Mouse (Mus musculus) thymus, adult 2 months (tissue): ENCODE results near the gene Atg101. TPM values are rescaled to one million over a fixed set of nuclear protein-coding genes. Genes with fewer than 3 reads are reported as not detected.

ENCODE experiments used
- DNase-seq: peaks from one replicate; pipeline ENCODE4 v3.0.0; 2021
- H3K27ac ChIP-seq: fragments of 200-500 bp; 2 replicates; pipeline ENCODE4 v1.5.1; 2012; ENCODE audit warnings: low read length, control low read depth; ENCODE audit not compliant: control insufficient read depth, insufficient read depth
- H3K27me3 ChIP-seq: fragments of 200-500 bp; 2 replicates; pipeline ENCODE4 v1.6.1; 2012; ENCODE audit warnings: mild to moderate bottlenecking, low read length, moderate library complexity, mixed read lengths; ENCODE audit not compliant: control insufficient read depth, insufficient read depth
- H3K36me3 ChIP-seq: fragments of 200-500 bp; 2 replicates; pipeline ENCODE4 v1.6.1; 2012; ENCODE audit warnings: mild to moderate bottlenecking, low read length, moderate library complexity; ENCODE audit not compliant: control insufficient read depth, insufficient read depth
- H3K4me1 ChIP-seq: fragments of 200-500 bp; replicated peaks from 2 replicates; pipeline ENCODE4 v1.6.1; 2012; ENCODE audit warnings: low read length; ENCODE audit not compliant: control insufficient read depth, insufficient read depth
- H3K4me3 ChIP-seq: fragments of 200-500 bp; 2 replicates; pipeline ENCODE4 v1.5.1; 2012; ENCODE audit warnings: mild to moderate bottlenecking, low read length, control low read depth, moderate library complexity; ENCODE audit not compliant: control insufficient read depth, insufficient read depth
- CTCF ChIP-seq: fragments of 200-500 bp; IDR thresholded peaks from 2 replicates; pipeline ENCODE4 v1.5.1; 2012; ENCODE audit warnings: mild to moderate bottlenecking, control low read depth, low read length, moderate library complexity, borderline replicate concordance; ENCODE audit not compliant: control insufficient read depth, poor library complexity, insufficient read depth; ENCODE audit errors: extremely low read depth
- POLR2A ChIP-seq: fragments of 200-500 bp; IDR thresholded peaks from 2 replicates; pipeline ENCODE4 v1.6.1; 2012; ENCODE audit warnings: mild to moderate bottlenecking, low read length, control low read depth, moderate library complexity; ENCODE audit not compliant: control insufficient read depth, poor library complexity, insufficient read depth; ENCODE audit errors: extremely low read depth
- WGBS: fragments of 180-500 bp; shearing (Covaris S2); methylation state at CpG from one replicate; pipeline ENCODE4 v1.1.7; 2018; 5-methylcytosine and 5-hydroxymethylcytosine counted together
- polyA plus RNA-seq: library from polyadenylated mRNA; depleted of rRNA; stranded (reverse); fragments of >200 nt; gene quantifications from 2 replicates; pipeline ENCODE4 v1.2.3, GENCODE M21; 2012

Atg101 gene
- polyA plus RNA-seq, 1 experiment, result 75.2 TPM

DNA sequence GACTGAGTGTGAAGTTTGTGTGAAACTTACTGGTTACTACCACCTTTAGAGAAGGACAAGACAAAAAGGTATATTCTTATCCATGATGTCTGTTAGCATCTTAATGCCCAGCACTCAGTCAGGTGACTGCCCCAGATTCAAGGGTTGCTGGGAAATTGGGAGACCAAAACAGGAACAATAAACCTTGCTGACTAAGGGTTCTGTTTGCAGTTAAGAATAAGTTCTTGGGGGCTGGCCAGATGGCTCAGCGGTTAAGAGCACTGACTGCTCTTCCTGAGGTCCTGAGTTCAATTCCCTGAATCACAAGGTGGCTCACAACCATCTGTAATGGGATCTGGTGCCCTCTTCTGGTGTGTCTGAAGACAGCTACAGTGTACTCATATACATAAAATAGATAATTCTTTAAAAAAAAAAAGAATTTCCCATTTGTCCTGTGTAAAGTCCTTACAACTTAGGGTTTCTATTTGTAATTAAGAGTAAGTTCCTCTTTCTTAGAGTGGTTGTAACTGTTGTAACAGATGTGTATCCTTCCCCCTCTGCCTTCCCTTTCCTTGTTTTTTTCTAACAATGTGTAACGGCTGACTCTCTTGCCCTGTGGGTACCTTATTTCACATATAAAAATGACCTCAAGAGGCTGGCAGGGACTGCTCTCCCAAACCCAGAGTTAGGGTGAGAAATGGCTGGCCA lies 33.9 kb downstream of the Atg101 start:
- WGBS, result 51% methylated on average over 2 of the region's 2 CpGs
- H3K27me3 ChIP-seq, result no peaks in the 10 kb centered on the region
- no peak overlapping the region for H3K4me3 ChIP-seq
- no peak for TF ChIP-seq POLR2A
- no peak for TF ChIP-seq CTCF
- peaks cover 7% of the 10 kb centered on the region for H3K4me1 ChIP-seq
- H3K27ac ChIP-seq, result no peak overlapping the region
- no peak for DNase-seq
- no peaks in the 10 kb centered on the region for H3K36me3 ChIP-seq

DNA sequence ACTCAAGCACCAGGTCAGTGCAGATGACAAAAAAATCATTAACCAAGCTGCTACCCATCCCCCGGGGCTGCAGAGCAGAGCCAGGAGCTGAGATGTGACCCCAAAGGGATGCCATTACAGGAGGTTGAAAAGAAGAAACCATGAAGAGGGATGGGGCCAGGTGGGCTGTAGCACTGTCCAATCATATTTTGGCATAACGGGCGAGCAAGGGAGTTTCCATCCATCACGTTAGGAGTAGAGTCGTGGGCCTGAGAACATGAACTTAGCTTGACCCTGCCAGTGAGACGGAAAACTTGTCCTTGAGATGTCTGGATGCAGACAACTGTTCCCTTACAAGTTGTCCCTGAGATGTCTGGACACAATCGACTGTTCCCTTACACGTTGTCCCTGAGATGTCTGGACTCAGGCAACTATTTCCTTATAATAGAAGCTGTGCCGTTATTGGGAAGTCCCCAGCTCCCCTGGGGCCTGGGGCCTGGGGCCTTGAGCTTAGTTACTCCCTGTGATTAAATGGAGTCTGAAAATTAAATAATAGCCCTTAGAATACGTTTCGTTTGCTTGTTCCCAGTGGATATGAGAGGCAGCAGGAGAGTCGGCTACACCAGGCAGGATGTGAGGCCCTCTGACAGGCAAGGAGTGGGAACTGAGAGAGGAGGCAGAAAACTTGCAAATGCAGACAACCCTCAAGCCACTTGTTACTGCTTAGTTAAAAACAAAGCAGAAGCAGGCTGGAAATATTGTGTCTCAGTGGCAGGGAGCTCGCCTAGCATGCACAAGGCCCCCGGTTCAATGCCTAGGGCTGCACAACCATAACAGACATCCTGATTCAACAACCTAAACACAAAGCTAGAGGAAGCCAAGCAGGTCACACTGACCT lies 35.1 kb downstream of the Atg101 start:
- no peak for DNase-seq
- WGBS, result 50% methylated on average over 14 of the region's 14 CpGs
- TF ChIP-seq CTCF, result no peak
- TF ChIP-seq POLR2A, result no peak
- no peak overlapping the region for H3K4me3 ChIP-seq
- no peaks in the 10 kb centered on the region for H3K36me3 ChIP-seq
- H3K27ac ChIP-seq, result no peak overlapping the region
- H3K27me3 ChIP-seq, result no peaks in the 10 kb centered on the region
- H3K4me1 ChIP-seq, result peaks cover 7% of the 10 kb centered on the region

DNA sequence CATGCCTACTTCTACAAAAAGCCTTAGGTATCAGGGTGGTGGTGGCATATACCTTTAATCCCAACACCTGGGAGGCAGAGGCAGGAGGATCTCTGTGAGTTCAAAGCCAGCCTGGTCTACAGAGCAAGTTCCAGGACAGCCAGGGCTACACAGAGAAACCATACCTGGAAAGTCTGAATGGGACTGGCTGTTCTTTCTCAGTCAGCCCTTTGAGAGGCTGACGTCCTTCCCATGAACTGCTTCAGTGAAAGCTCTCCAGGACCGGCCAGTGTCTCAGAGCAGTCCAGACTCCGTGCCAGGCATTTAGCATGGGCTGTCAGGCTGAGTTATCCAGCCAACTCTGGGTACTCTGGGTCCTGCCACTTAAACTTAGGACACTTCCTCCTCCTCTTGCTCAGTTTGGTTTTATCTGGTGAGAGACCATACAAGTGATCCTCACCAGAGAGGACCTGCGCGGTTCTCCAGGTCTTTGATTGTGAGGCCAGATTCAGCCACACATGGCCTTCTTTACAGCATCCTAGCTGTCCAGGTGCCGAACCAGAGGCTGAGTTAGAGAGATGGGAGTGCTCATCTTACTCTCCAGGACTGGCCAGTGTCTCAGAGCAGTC lies 36.0 kb downstream of the Atg101 start:
- 45% methylated on average over 6 of the region's 6 CpGs for WGBS
- no peaks in the 10 kb centered on the region for H3K36me3 ChIP-seq
- H3K27ac ChIP-seq, result no peak overlapping the region
- DNase-seq, result no peak
- H3K27me3 ChIP-seq, result no peaks in the 10 kb centered on the region
- peaks cover 7% of the 10 kb centered on the region for H3K4me1 ChIP-seq
- H3K4me3 ChIP-seq, result no peak overlapping the region
- TF ChIP-seq CTCF (no peak), POLR2A (no peak)

DNA sequence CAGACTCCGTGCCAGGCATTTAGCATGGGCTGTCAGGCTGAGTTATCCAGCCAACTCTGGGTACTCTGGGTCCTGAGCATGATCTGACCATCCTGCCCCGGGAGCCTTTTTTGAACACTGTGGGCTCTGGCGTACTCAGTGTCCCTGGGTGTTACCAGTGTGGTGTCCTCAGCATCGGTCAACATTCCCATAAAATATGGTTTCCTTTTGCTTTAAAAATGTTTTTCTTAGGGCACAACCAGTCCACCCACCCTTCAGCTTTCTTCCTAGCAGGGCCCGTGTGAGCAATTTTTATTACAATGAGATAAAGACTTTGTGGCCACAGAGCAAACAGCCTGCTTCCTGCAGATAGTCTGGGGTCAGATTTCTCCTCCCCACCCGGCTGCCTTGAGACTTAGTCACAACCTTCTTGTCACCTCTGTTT lies 36.6 kb downstream of the Atg101 start:
- H3K27ac ChIP-seq, result no peak overlapping the region
- no peaks in the 10 kb centered on the region for H3K27me3 ChIP-seq
- H3K36me3 ChIP-seq, result no peaks in the 10 kb centered on the region
- WGBS, result 21% methylated on average over 6 of the region's 6 CpGs
- H3K4me1 ChIP-seq, result peaks cover 7% of the 10 kb centered on the region
- no peak for TF ChIP-seq CTCF
- TF ChIP-seq POLR2A, result no peak
- no peak overlapping the region for H3K4me3 ChIP-seq
- no peak for DNase-seq

DNA sequence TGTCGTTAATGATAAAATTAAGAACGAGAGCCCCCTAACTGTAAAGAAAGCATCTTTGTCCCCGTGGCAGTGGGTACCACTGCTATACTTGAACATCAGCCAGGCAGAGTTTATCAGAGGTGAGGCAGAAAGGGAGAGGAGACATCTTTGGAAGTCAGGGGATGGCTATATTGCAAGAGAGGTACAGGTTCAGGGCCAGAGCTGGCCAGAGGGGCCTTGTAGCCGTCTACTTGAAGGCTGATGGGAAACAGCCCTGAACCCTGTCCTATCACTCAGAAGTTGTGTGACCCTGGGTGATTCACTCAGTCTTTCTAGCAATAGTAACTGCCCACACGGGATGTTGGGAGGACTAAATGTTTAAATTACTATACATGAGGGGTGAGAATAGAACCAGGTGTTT lies 37.1 kb downstream of the Atg101 start:
- H3K27ac ChIP-seq, result no peak overlapping the region
- 14% methylated on average over 5 of the region's 5 CpGs for WGBS
- no peak for DNase-seq
- H3K4me1 ChIP-seq, result peaks cover 5% of the 10 kb centered on the region
- no peak overlapping the region for H3K4me3 ChIP-seq
- no peaks in the 10 kb centered on the region for H3K27me3 ChIP-seq
- H3K36me3 ChIP-seq, result no peaks in the 10 kb centered on the region
- no peak for TF ChIP-seq POLR2A
- no peak for TF ChIP-seq CTCF

DNA sequence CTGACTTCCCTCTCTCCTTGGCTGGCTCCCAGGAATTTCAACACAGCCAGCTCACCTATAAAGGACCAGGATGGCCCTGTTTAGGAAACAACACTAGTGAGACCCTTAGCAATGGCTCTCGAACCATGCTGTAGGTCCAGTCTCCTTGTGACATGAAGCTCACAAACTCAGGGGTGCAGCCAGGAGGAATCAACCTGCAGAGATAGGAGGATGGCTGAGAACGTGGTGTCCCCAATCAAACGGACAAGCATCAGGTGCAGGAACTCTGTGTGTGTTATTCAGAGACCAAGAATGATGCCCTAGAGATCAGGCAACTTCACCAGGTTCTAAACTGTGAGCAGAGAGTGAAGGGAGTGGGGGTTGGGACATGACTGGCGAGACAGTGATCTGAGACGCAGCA lies 38.0 kb downstream of the Atg101 start:
- TF ChIP-seq POLR2A (no peak), CTCF (no peak)
- H3K4me3 ChIP-seq, result no peak overlapping the region
- no peak overlapping the region for H3K27ac ChIP-seq
- H3K27me3 ChIP-seq, result no peaks in the 10 kb centered on the region
- WGBS, result 78% methylated on average over 5 of the region's 5 CpGs
- no peaks in the 10 kb centered on the region; the same call in 1 of the 2 replicates for H3K4me1 ChIP-seq
- no peaks in the 10 kb centered on the region for H3K36me3 ChIP-seq
- DNase-seq, result no peak
